ENCODE assay signal across 8 mouse cellular contexts in genomic region chr10:95940901-95941767, GRCm38 (mm10). TPM values are rescaled to one million over a fixed set of nuclear protein-coding genes. Genes with fewer than 3 reads are reported as not detected.
A peak's percentile ranks its signal among the peaks of the same experiment; 100 is the strongest.
DNase-seq lines count a peak whose midpoint lies in the region; ATAC-seq and TF ChIP-seq lines count a peak whose summit lies in the region.

No protein-coding gene starts in this region.

- H3K36me3 ChIP-seq in kidney, postnatal 0 days (ENCODE audit: insufficient read depth, low read length), result no peaks in the 10 kb centered on the region
- H3K36me3 ChIP-seq in MEL (ENCODE audit: control insufficient read depth in 1 of 2, insufficient read depth in 2 of 2, low read length in 2 of 2), result peaks cover 5 to 21% of the 10 kb centered on the region in 2 experiments; a peak in 3 of 4 replicates
- H3K36me3 ChIP-seq in hindbrain, embryonic 16.5 days (ENCODE audit: control insufficient read depth, insufficient read depth, low read length), result no peaks in the 10 kb centered on the region
- no peaks in the 10 kb centered on the region for H3K36me3 ChIP-seq in midbrain, embryonic 10.5 days

- H3K4me3 ChIP-seq in kidney, postnatal 0 days (replicated peaks; ENCODE audit: low read depth, low read length), result peak overlapping the region; percentile 77
- H3K4me3 ChIP-seq in MEL (ENCODE audit: control insufficient read depth in 1 of 2, insufficient read depth in 1 of 2, low read depth in 2 of 2, low read length in 2 of 2), result peak overlapping the region; percentile 84 to 94
- peak overlapping the region; percentile 68 for H3K4me3 ChIP-seq in hindbrain, embryonic 16.5 days (ENCODE audit: low read length)
- peak overlapping the region; percentile 84 for H3K4me3 ChIP-seq in midbrain, embryonic 10.5 days

- TF ChIP-seq POLR2A in MEL (IDR thresholded peaks at IDR 0.05; ENCODE audit: control insufficient read depth in 1 of 2, insufficient read depth in 1 of 2, low read depth in 1 of 2, low read length in 2 of 2, poor library complexity in 1 of 2), result no peak

- TF ChIP-seq CTCF in kidney, postnatal 0 days (IDR thresholded peaks at IDR 0.05; ENCODE audit: low read depth), result no peak
- TF ChIP-seq CTCF in MEL (IDR thresholded peaks at IDR 0.05 in 2 of 3, conservative IDR thresholded peaks at IDR 0.05 in 1 of 3; ENCODE audit: control insufficient read depth in 1 of 3, insufficient read depth in 1 of 3, low read depth in 2 of 3, low read length in 3 of 3, poor library complexity in 1 of 3, severe bottlenecking in 1 of 3), result no peak

- peak overlapping the region; percentile 82 for H3K4me2 ChIP-seq in kidney, postnatal 0 days (ENCODE audit: low read length)
- H3K4me2 ChIP-seq in hindbrain, embryonic 16.5 days (ENCODE audit: low read length), result peak overlapping the region; percentile 79

- peak; percentile 29 for DNase-seq in kidney, postnatal 0 days (ENCODE audit: low spot score)
- no peak for DNase-seq in kidney, postnatal 4 days
- DNase-seq in MEL (ENCODE audit: low read depth, low spot score), result peak; percentile 57
- DNase-seq in embryo, embryonic 9.5 days (ENCODE audit: extremely low spot score), result peak; percentile 5
- DNase-seq in midbrain, embryonic 10.5 days (ENCODE audit: low spot score), result no peak
- DNase-seq in thymus, postnatal 4 days, result peak; percentile 57
- DNase-seq in gastrocnemius, postnatal 25 days, result no peak

- H3K4me1 ChIP-seq in kidney, postnatal 0 days (replicated peaks; ENCODE audit: insufficient read depth, low read length), result peaks cover 5% of the 10 kb centered on the region; the same call in 1 of the 2 replicates
- H3K4me1 ChIP-seq in MEL (ENCODE audit: control insufficient read depth in 1 of 2, insufficient read depth in 2 of 2, low read length in 2 of 2), result peaks cover 8 to 13% of the 10 kb centered on the region in 2 experiments
- peaks cover 17% of the 10 kb centered on the region for H3K4me1 ChIP-seq in hindbrain, embryonic 16.5 days (ENCODE audit: control insufficient read depth, insufficient read depth, low read depth, low read length)
- peaks cover 19% of the 10 kb centered on the region for H3K4me1 ChIP-seq in midbrain, embryonic 10.5 days

- peak overlapping the region; percentile 62 for H3K9ac ChIP-seq in kidney, postnatal 0 days (ENCODE audit: low read depth, low read length)
- peak overlapping the region; percentile 98 for H3K9ac ChIP-seq in MEL (ENCODE audit: control insufficient read depth, low read depth, low read length, poor library complexity, severe bottlenecking)
- peak overlapping the region; percentile 80 for H3K9ac ChIP-seq in hindbrain, embryonic 16.5 days (ENCODE audit: low read depth, low read length)

- 3% methylated on average over 43 of the region's 69 CpGs for WGBS in kidney, postnatal 0 days
- 4% methylated on average over 61 of the region's 69 CpGs for WGBS in hindbrain, embryonic 16.5 days
- 6% methylated on average over 69 of the region's 69 CpGs for WGBS in midbrain, embryonic 10.5 days

- H3K9me3 ChIP-seq in kidney, postnatal 0 days (replicated peaks; ENCODE audit: low read length), result no peaks in the 10 kb centered on the region
- H3K9me3 ChIP-seq in MEL (replicated peaks; ENCODE audit: insufficient read depth, low read length), result no peaks in the 10 kb centered on the region
- no peaks in the 10 kb centered on the region for H3K9me3 ChIP-seq in hindbrain, embryonic 16.5 days (ENCODE audit: control insufficient read depth, low read length)
- no peaks in the 10 kb centered on the region for H3K9me3 ChIP-seq in midbrain, embryonic 10.5 days (replicated peaks)

- peak overlapping the region; percentile 82 for H3K27ac ChIP-seq in kidney, postnatal 0 days
- peak overlapping the region; percentile 53 for H3K27ac ChIP-seq in MEL (ENCODE audit: control insufficient read depth, low read depth, low read length)
- H3K27ac ChIP-seq in hindbrain, embryonic 16.5 days (ENCODE audit: low read depth, low read length), result peak overlapping the region; percentile 89
- peak overlapping the region; percentile 90 for H3K27ac ChIP-seq in midbrain, embryonic 10.5 days (replicated peaks)

- no peak for TF ChIP-seq RAD21 in MEL (IDR thresholded peaks at IDR 0.05; ENCODE audit: low read depth, low read length)

- ATAC-seq in kidney, postnatal 0 days (replicated peaks; ENCODE audit: low FRiP score, low read depth), result peak; percentile 85
- ATAC-seq in hindbrain, embryonic 16.5 days, result peak; percentile 88

- no peaks in the 10 kb centered on the region for H3K27me3 ChIP-seq in kidney, postnatal 0 days (ENCODE audit: insufficient read depth, low read length)
- peaks cover 0 to 1% of the 10 kb centered on the region in 2 experiments; a peak in 2 of 4 replicates for H3K27me3 ChIP-seq in MEL (ENCODE audit: control insufficient read depth in 1 of 2, insufficient read depth in 2 of 2, low read length in 2 of 2)
- no peaks in the 10 kb centered on the region for H3K27me3 ChIP-seq in hindbrain, embryonic 16.5 days (replicated peaks; ENCODE audit: control insufficient read depth, insufficient read depth, low read length)
- no peaks in the 10 kb centered on the region for H3K27me3 ChIP-seq in midbrain, embryonic 10.5 days (ENCODE audit: low read depth, poor library complexity, severe bottlenecking)

- no peak for TF ChIP-seq EP300 in MEL (IDR thresholded peaks at IDR 0.05; ENCODE audit: low read depth in 1 of 2, low read length in 2 of 2)

- H3K79me2 ChIP-seq in MEL (ENCODE audit: control insufficient read depth, insufficient read depth, low read length, poor library complexity), result peaks cover 25% of the 10 kb centered on the region

TF ChIP-seq in MEL, 35 proteins besides CTCF, POLR2A, EP300 and RAD21:
- TF ChIP-seq MEF2A (IDR thresholded peaks at IDR 0.05; ENCODE audit: extremely low read depth, insufficient replicate concordance, low read depth, low read length, poor library complexity, severe bottlenecking) (no peak), TAL1 (IDR thresholded peaks at IDR 0.05; ENCODE audit: low read length) (no peak), SIN3A (IDR thresholded peaks at IDR 0.05; ENCODE audit: low read length) (peak; percentile 21; the same call in 1 of the 2 replicates), HCFC1 (IDR thresholded peaks at IDR 0.05; ENCODE audit: low read depth, low read length) (no peak), ETS1 (IDR thresholded peaks at IDR 0.05; ENCODE audit: low read depth, low read length) (no peak), MYB (IDR thresholded peaks at IDR 0.05; ENCODE audit: low read depth, low read length) (no peak), NRF1 (IDR thresholded peaks at IDR 0.05; ENCODE audit: insufficient read depth, low read depth, low read length, poor library complexity, severe bottlenecking) (no peak), POLR2AphosphoS2 (IDR thresholded peaks at IDR 0.05; ENCODE audit: low read length) (no peak), ZMIZ1 (IDR thresholded peaks at IDR 0.05; ENCODE audit: low read depth, low read length) (no peak), NELFE (IDR thresholded peaks at IDR 0.05; ENCODE audit: low read depth, low read length) (no peak), CHD2 (IDR thresholded peaks at IDR 0.05; ENCODE audit: low read length) (no peak), ZKSCAN1 (IDR thresholded peaks at IDR 0.05; ENCODE audit: low read depth, low read length) (no peak), USF2 (IDR thresholded peaks at IDR 0.05; ENCODE audit: borderline replicate concordance in 1 of 2, insufficient read depth in 1 of 2, low read depth in 1 of 2, low read length in 2 of 2) (no peak), USF1 (IDR thresholded peaks at IDR 0.05; ENCODE audit: low read depth, low read length) (no peak), MAZ (IDR thresholded peaks at IDR 0.05; ENCODE audit: low read depth, low read length) (no peak), BHLHE40 (IDR thresholded peaks at IDR 0.05; ENCODE audit: borderline replicate concordance, low read depth, low read length) (peak; percentile 69; the same call in 1 of the 2 replicates), MXI1 (IDR thresholded peaks at IDR 0.05; ENCODE audit: low read depth, low read length) (peak; percentile 79), TBP (IDR thresholded peaks at IDR 0.05; ENCODE audit: low read depth, low read length) (no peak), SMC3 (IDR thresholded peaks at IDR 0.05; ENCODE audit: low read depth, low read length) (no peak), MAFK (IDR thresholded peaks at IDR 0.05; ENCODE audit: borderline replicate concordance, low read depth, low read length) (no peak), E2F4 (IDR thresholded peaks at IDR 0.05; ENCODE audit: borderline replicate concordance, low read depth, low read length) (no peak), GATA1 (IDR thresholded peaks at IDR 0.05; ENCODE audit: low read depth, low read length) (no peak), KAT2A (conservative IDR thresholded peaks at IDR 0.05; ENCODE audit: low read depth, low read length) (no peak), CHD1 (IDR thresholded peaks at IDR 0.05; ENCODE audit: low read depth, low read length) (no peak), ZNF384 (IDR thresholded peaks at IDR 0.05; ENCODE audit: low read depth, low read length) (no peak), ZC3H11A (IDR thresholded peaks at IDR 0.05; ENCODE audit: low read depth, low read length) (no peak), UBTF (IDR thresholded peaks at IDR 0.05; ENCODE audit: borderline replicate concordance, insufficient read depth, low read depth, low read length) (0 out of 2 replicates have a peak, but pooled peaks have one; percentile 21), POLR2AphosphoS5 (IDR thresholded peaks at IDR 0.05; ENCODE audit: borderline replicate concordance, low read depth, low read length) (no peak)

RNA-seq across cellular contexts. Expression of gene Eea1, which starts 0.7 kb away (rescaled TPM):
- 22.8 and 24.3 TPM in 2 replicates for polyA plus RNA-seq in kidney, postnatal 0 days (2015; fragmentation: Nextera tagmentation; extraction: Ambion mirVana)
- total RNA-seq in MEL (2012; rRNA removed), result 10.2 and 10.7 TPM in 2 replicates
- polyA plus RNA-seq in MEL (2012; ENCODE audit: insufficient read depth in 1 of 2, insufficient read length in 2 of 2, low read depth in 1 of 2, low replicate concordance in 2 of 2, missing spikeins in 1 of 2), result 10 to 100 TPM in 1 of 2 experiments, 1 to 10 TPM in 1; 9.2 to 43.5 TPM
- 21.6 and 23.2 TPM in 2 replicates for polyA plus RNA-seq in hindbrain, embryonic 16.5 days (2015; fragmentation: Nextera tagmentation; extraction: Ambion mirVana)
- polyA plus RNA-seq in midbrain, embryonic 10.5 days (2016; fragmentation: Nextera tagmentation; extraction: Ambion mirVana), result 10.1 and 11.4 TPM in 2 replicates
- total RNA-seq in gastrocnemius, postnatal 25 days (2021), result 10 to 100 TPM; 19.9 to 21.1 TPM

Comparison
In these comparisons a context has a peak if more than half of its experiments do, and no peak if none do; other contexts are left out.
1. DNase-seq: peak in kidney, postnatal 0 days (single experiment), MEL (single experiment), embryo, embryonic 9.5 days (single experiment) and thymus, postnatal 4 days (single experiment); none in kidney, postnatal 4 days (0 of 2), midbrain, embryonic 10.5 days (single experiment) and gastrocnemius, postnatal 25 days (single experiment).
2. Peak in every context shown above with its lines, with median percentiles within 50 percentile points of each other: H3K27ac ChIP-seq, H3K4me3 ChIP-seq and H3K9ac ChIP-seq.